Mouse (Mus musculus) C2C12 (cell line): ENCODE measurements around the gene Reep6.

Experiments
- CTCF ChIP-seq: IDR thresholded peaks from one replicate; pipeline ENCODE4 v1.5.1; 2011; ENCODE audit not compliant: control insufficient read depth, insufficient read depth, insufficient read length
- FOSL1 ChIP-seq: IDR thresholded peaks from one replicate; pipeline ENCODE4 v1.8.0; 2011; ENCODE audit warnings: mild to moderate bottlenecking, low read length; ENCODE audit not compliant: poor library complexity, insufficient read depth, severe bottlenecking
- MYOG ChIP-seq: IDR thresholded peaks from one replicate; pipeline ENCODE4 v1.6.1; 2011; ENCODE audit not compliant: control insufficient read depth, insufficient read length; ENCODE audit errors: extremely low read depth
- USF1 ChIP-seq: IDR thresholded peaks from one replicate; pipeline ENCODE4 v1.6.1; 2011; ENCODE audit warnings: low read depth, mild to moderate bottlenecking, control low read depth, moderate library complexity

GRCm38 (mm10) chr10:80368392-80368791 lies 38.6 kb downstream of the Reep6 start:
- no peak for TF ChIP-seq USF1
- TF ChIP-seq CTCF, result no peak
- TF ChIP-seq FOSL1, result no peak
- TF ChIP-seq MYOG, result no peak
